Mouse (Mus musculus) megakaryocyte, embryonic 14.5 days (primary cell): ENCODE measurements around the gene Zdhhc7. TPM values are rescaled to one million over a fixed set of nuclear protein-coding genes. Genes with fewer than 3 reads are reported as not detected.

Experiments used
- H3K27me3 ChIP-seq: replicated peaks from 2 replicates; pipeline ENCODE3; 2012; ENCODE audit warnings: inconsistent platforms
- H3K36me3 ChIP-seq: replicated peaks from 2 replicates; pipeline ENCODE3; 2012; ENCODE audit warnings: low read length, inconsistent platforms, mixed read lengths
- H3K4me1 ChIP-seq: 2 replicates; pipeline ENCODE4 v1.6.1; 2012; ENCODE audit warnings: inconsistent platforms
- H3K4me3 ChIP-seq: replicated peaks from 2 replicates; pipeline ENCODE3; 2012; ENCODE audit warnings: moderate library complexity, mild to moderate bottlenecking, inconsistent platforms
- H3K9me3 ChIP-seq: 2 replicates; pipeline ENCODE4 v1.6.1; 2012; ENCODE audit warnings: inconsistent platforms
- FLI1 ChIP-seq: IDR thresholded peaks from 2 replicates; pipeline ENCODE4 v1.6.1; 2012; ENCODE audit warnings: low read length, inconsistent platforms, mixed read lengths
- GATA1 ChIP-seq: IDR thresholded peaks from 3 replicates; pipeline ENCODE4 v1.6.1; 2012; ENCODE audit warnings: mixed read lengths, low read length, inconsistent platforms, borderline replicate concordance
- polyA plus RNA-seq: library from polyadenylated mRNA; stranded (reverse); fragments of >175 nt; gene quantifications from 2 replicates; pipeline ENCODE4 v1.2.3, GENCODE M21; 2012; ENCODE audit warnings: low replicate concordance; ENCODE audit not compliant: insufficient read depth

Gene Zdhhc7
- polyA plus RNA-seq, 1 experiment, result 29.1 TPM

DNA sequence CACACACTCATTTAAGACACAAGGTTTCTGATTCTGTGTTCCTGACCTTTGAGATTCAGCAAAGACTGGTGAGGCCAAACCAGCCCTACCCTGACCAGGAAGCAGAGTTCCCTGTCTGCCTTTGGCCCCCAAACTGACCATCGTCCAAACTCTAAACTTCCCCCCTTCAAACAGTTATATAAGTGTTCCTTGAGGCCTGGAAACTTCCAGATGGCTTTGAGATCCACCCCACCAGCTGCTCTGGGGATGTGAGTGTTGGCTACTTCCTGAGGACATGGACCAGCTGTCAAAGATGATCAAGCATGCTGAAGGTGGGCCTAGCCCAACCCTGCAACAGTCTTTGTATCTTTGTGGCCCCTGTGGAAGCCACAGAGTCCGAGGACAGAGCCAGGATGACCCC lies 44.2 kb downstream of the Zdhhc7 start:
- H3K9me3 ChIP-seq, result peaks cover 65% of the 10 kb centered on the region
- peaks cover 78% of the 10 kb centered on the region for H3K27me3 ChIP-seq
- H3K4me3 ChIP-seq, result no peak overlapping the region
- H3K36me3 ChIP-seq, result no peaks in the 10 kb centered on the region
- no peaks in the 10 kb centered on the region for H3K4me1 ChIP-seq
- no peak for TF ChIP-seq FLI1
- no peak for TF ChIP-seq GATA1

DNA sequence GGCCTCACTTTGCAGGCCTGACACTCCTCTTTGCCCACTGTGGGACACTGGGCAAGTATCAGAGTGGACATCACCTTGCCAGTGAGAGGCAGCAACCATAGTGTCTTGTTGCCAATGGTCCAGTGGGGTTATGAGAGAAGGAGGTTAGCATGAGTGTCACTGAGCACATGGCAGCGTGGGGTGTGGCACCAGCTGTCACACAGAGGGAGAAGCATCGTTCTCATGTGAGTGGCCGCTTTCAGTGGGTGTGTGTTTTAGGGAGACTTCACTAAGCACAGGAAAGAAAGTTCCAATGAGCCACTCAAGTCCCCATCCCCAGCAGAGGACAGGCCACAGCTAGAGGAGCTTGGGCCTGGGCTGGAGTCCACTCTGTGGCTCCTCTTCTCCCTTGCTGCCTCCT lies 46.4 kb downstream of the Zdhhc7 start:
- TF ChIP-seq FLI1 (no peak), GATA1 (no peak)
- Histone ChIP-seq H3K9me3 (peaks cover 48% of the 10 kb centered on the region), H3K36me3 (no peaks in the 10 kb centered on the region), H3K4me1 (peaks cover 14% of the 10 kb centered on the region), H3K27me3 (peaks cover 82% of the 10 kb centered on the region), H3K4me3 (peak overlapping the region; percentile 42)

DNA sequence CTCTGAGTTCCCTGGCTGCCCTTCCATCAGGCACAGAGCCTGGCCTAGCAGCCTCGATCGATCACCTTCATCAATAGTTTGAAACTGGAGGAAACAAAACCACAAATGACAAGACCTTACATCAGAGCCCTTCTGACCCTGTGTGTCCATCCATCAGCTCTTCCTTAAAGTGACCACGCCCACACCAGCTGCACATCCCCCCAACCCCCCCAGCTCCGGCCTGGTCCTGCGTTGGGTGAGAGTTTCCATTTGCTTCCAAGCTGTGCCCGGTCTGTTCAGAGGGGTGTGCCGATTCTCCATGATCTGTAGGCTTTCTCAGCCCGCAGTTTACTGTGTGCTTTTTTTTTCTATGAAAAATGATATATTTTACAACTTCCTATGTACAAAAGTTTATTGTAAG lies 49.0 kb downstream of the Zdhhc7 start:
- TF ChIP-seq GATA1 (no peak), FLI1 (no peak)
- no peak overlapping the region for H3K4me3 ChIP-seq
- peaks cover 17% of the 10 kb centered on the region for H3K4me1 ChIP-seq
- H3K9me3 ChIP-seq, result peaks cover 27% of the 10 kb centered on the region
- H3K36me3 ChIP-seq, result no peaks in the 10 kb centered on the region
- peaks cover 88% of the 10 kb centered on the region for H3K27me3 ChIP-seq

DNA sequence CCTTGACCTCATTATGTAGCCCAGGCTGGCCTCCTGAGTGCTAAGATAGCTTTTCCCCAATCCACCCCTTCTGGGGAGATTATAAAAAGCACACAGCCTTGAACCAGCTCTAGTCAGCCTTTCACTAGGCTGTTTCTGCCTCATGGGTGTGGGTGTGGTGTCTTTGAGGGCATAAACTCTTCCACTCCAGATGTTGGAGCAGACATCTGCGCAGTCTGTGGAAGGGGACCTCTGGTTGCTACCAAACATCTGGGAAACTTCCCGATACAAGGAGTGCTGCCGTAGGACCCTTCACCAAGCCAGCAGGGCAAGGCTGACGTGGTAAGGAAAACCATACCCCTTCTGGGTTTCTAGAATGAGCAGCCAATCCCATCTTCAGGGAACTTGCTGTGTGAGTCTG lies 49.4 kb downstream of the Zdhhc7 start:
- no peak overlapping the region for H3K4me3 ChIP-seq
- no peaks in the 10 kb centered on the region for H3K36me3 ChIP-seq
- no peak for TF ChIP-seq GATA1
- TF ChIP-seq FLI1, result no peak
- H3K9me3 ChIP-seq, result peaks cover 23% of the 10 kb centered on the region
- peaks cover 17% of the 10 kb centered on the region for H3K4me1 ChIP-seq
- H3K27me3 ChIP-seq, result peaks cover 88% of the 10 kb centered on the region

DNA sequence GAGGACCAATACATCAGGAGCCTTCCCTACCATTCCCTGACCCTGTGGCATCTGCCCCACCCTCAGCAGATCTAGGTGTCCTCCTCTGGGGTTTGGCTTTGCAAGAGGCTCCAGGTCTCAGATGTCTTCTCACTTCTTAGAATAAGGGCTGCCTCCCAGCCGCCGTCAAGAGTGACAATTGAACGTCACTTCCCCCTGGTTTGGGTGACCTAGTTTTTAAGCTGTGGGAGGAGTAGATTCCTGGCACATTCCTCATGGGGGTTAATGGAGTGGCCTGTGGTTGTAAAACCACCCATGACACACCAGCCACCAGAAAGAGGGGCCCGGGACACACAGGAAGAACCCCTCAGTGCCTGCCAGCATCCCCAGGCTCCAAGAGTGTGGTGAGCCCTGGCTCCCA lies 50.3 kb downstream of the Zdhhc7 start:
- Histone ChIP-seq H3K36me3 (no peaks in the 10 kb centered on the region), H3K4me3 (no peak overlapping the region), H3K9me3 (peaks cover 14% of the 10 kb centered on the region), H3K4me1 (peaks cover 17% of the 10 kb centered on the region), H3K27me3 (peaks cover 89% of the 10 kb centered on the region)
- TF ChIP-seq FLI1 (no peak), GATA1 (no peak)

DNA sequence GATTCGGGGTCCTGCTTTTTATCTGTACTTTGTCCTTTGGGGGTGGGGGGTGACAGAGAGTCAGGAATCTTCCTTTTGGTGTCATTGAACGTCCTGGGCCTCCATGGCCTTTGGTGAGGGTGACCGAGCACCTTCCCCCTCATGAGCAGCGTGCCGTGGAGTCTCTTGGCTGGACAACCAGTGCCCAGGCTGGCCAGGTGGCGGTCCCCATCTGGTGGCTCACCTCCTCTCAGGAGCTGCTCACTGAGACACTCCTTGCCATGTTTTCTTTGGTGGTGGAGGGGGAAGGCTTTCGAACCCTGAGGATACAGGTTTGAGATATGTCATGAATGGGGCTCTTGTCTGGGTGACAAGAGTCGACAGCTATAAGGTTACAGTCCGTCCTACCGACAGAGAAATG lies 50.9 kb downstream of the Zdhhc7 start:
- Histone ChIP-seq H3K4me1 (peaks cover 17% of the 10 kb centered on the region), H3K36me3 (no peaks in the 10 kb centered on the region), H3K4me3 (peak overlapping the region; percentile 76), H3K9me3 (peaks cover 10% of the 10 kb centered on the region), H3K27me3 (peaks cover 92% of the 10 kb centered on the region)
- TF ChIP-seq FLI1 (no peak), GATA1 (no peak)

DNA sequence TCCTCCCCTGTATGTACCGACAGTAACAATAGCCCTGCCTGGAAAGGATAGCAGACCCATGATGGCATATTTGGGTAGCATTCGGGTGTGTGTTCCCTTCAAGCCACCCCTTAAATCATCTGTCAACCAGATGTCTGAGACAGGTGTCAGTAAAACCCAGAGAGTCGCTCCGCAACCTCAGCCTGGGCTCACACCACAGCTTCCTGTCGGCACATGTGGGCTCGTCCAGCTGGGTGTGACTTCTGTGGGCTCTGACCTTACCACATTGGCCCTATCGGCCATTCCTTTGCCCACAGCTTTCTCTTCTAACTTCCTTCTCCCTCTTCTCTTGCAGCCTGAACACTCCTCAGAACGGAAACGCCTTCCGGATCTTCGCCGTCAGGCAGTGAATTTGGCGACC lies 51.3 kb downstream of the Zdhhc7 start:
- H3K9me3 ChIP-seq, result peaks cover 5% of the 10 kb centered on the region
- no peak for TF ChIP-seq FLI1
- no peak for TF ChIP-seq GATA1

DNA sequence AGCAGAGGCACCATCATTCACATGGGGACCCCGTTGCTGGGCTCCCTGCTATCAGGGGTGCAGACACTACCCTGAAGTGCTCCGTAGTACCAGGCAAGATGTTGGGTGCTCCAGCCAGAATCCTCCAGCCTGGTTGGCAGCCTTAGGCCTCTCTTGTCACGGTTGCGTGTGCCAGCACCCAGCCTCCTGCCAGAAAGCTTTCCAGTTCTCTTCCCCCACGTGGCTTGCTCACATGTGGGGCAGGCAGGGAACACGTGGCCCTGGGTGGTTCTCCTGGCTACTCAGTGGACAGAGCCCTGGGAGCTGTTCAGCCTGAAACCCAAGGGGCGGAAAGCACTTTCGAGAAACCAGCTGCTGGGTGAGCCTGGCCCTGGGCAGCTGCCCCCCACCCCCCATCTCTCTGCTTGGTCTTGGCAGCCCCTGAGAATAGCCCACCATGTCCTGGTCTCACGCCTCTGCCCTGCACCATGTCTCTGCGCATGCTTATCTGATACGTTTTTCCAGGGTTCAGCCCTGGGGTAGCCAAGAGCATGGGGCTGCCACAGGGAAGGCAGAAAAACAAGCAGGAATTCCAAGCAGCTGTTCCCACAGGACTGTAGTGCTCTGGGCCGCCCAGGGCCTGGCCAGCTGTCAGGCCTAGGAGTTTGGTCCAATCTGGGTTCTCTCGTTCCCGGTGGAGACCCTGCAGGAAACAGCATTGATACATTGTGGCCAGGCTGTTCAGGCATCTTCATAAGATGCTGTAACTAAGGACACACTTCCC lies 54.8 kb downstream of the Zdhhc7 start:
- Histone ChIP-seq H3K4me3 (no peak overlapping the region), H3K27me3 (peaks cover 94% of the 10 kb centered on the region), H3K4me1 (peaks cover 22% of the 10 kb centered on the region), H3K9me3 (peaks cover 7% of the 10 kb centered on the region), H3K36me3 (no peaks in the 10 kb centered on the region)
- no peak for TF ChIP-seq GATA1
- TF ChIP-seq FLI1, result no peak

More for the DNA sequence above, 51.3 kb downstream of the Zdhhc7 start:
- no peak overlapping the region for H3K4me3 ChIP-seq
- H3K27me3 ChIP-seq, result peaks cover 92% of the 10 kb centered on the region
- H3K36me3 ChIP-seq, result no peaks in the 10 kb centered on the region
- H3K4me1 ChIP-seq, result peaks cover 17% of the 10 kb centered on the region

DNA sequence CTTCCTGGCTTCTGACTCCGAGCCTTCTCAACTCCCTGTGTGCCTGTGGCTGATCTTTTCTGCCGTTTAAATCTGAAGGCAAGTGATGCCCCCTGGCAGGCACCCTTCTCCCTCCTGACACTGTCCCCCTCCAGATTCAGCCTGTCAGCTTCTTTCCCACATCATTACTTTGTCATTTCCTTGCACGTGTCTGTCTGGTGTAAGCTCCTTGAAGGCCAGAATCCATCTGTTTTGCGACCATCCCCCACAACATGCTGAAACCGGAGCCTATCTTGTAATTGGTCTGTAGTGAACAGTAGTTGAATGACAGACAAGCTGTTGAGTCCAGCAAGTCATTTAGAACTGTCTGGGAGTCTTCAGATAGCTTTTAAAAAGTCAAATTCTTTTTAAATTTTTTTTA lies 55.8 kb downstream of the Zdhhc7 start:
- Histone ChIP-seq H3K36me3 (no peaks in the 10 kb centered on the region), H3K4me1 (peaks cover 24% of the 10 kb centered on the region), H3K4me3 (no peak overlapping the region), H3K27me3 (peaks cover 91% of the 10 kb centered on the region), H3K9me3 (peaks cover 14% of the 10 kb centered on the region)
- TF ChIP-seq GATA1 (no peak), FLI1 (no peak)

DNA sequence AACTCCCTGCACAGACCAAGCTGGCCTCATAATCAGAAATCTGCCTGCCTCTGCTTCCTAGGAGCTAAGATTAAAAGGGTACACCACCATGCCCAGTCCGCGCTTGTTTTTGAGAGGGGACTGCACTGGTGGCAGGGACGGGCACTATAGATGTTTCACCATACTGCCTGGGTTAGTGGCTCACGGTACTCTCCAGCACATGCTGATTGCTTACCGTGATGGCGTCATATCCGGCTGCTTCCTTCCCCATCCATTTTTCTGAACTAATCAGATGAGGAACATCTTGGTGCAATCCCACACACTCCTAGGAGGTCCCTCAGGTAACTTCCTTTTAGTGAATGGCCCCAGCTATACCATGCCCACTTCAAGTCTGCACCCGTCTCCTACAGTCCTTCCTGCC lies 56.4 kb downstream of the Zdhhc7 start:
- Histone ChIP-seq H3K9me3 (peaks cover 14% of the 10 kb centered on the region), H3K4me1 (peaks cover 22% of the 10 kb centered on the region), H3K4me3 (no peak overlapping the region), H3K36me3 (no peaks in the 10 kb centered on the region), H3K27me3 (peaks cover 89% of the 10 kb centered on the region)
- no peak for TF ChIP-seq FLI1
- no peak for TF ChIP-seq GATA1

DNA sequence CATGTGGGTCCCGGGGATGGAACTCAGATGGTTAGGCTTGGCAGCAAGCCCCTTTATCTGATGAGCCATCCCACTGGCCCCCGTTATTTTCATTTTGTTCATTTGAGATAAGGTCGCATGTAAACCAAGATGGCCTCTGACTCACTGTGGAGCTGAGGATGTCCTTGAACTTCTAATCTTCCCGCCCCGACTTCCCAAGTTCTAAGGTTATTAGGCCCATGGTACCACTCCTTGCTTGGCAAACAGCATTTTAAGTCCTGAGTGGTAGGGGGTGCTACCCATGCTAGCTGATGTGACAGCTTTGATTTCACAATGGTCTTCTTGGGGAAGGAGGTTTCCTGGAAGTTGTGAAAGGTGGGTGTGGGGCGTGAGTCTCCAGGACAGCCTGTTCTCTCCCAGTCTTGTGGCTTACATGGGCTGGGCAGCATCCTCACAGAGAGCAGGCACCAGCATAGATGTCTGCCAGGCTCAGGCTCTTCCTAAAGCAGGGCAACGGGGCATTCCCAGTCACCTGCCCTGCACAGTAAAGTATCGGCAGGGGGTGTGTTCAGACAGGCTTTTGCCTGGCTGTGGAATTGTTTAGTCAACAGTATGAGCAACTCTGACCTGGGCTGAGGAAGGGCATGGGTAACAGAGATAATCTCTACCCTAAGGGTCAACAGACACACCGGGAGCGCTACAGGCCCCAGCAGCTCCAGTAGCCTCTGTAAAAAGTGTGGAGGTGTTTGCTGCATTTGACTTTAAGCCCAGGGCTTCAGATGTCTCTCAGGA lies 58.6 kb downstream of the Zdhhc7 start:
- peaks cover 89% of the 10 kb centered on the region for H3K27me3 ChIP-seq
- TF ChIP-seq GATA1 (no peak), FLI1 (no peak)
- no peaks in the 10 kb centered on the region for H3K36me3 ChIP-seq
- H3K4me3 ChIP-seq, result no peak overlapping the region
- peaks cover 18% of the 10 kb centered on the region for H3K4me1 ChIP-seq
- H3K9me3 ChIP-seq, result peaks cover 14% of the 10 kb centered on the region
